Mouse (Mus musculus) CD4-positive helper T cell, adult 2 months (primary cell): ENCODE data around the gene Zbtb25.

Experiments used
- DNase-seq: peaks from one replicate; pipeline ENCODE4 v3.0.0-alpha.2; 2012; ENCODE audit warnings: low read depth, missing footprints, low spot score

Gene Zbtb25

GRCm38 (mm10) chr12:76299361-76299906, 70.0 kb downstream of the Zbtb25 start:
- DNase-seq: no peak

- DNase-seq: no peak
These were observed 71.6 kb downstream of the Zbtb25 start for GRCm38 (mm10) chr12:76297830-76298229.
